Mouse (Mus musculus) gastrocnemius, adult 18-20 months (tissue): ENCODE measurements around the gene Hnrnpab. TPM values are rescaled to one million over a fixed set of nuclear protein-coding genes. Genes with fewer than 3 reads are reported as not detected.

Experiments
- DNase-seq: peaks from one replicate; pipeline ENCODE4 v3.0.0; 2021; ENCODE audit warnings: low spot score
- total RNA-seq, 2 experiments: library from RNA; stranded (reverse); gene quantifications; 2 replicates each; pipeline ENCODE4 v1.2.3; 2021

Hnrnpab gene
- total RNA-seq, 2 experiments from 2014 or later = 103 to 109 TPM

GRCm38 (mm10) chr11:51577587-51577986 lies 29.1 kb downstream of the Hnrnpab start:
- no peak for DNase-seq

GRCm38 (mm10) chr11:51576454-51576853 lies 30.2 kb downstream of the Hnrnpab start:
- no peak for DNase-seq

DNA sequence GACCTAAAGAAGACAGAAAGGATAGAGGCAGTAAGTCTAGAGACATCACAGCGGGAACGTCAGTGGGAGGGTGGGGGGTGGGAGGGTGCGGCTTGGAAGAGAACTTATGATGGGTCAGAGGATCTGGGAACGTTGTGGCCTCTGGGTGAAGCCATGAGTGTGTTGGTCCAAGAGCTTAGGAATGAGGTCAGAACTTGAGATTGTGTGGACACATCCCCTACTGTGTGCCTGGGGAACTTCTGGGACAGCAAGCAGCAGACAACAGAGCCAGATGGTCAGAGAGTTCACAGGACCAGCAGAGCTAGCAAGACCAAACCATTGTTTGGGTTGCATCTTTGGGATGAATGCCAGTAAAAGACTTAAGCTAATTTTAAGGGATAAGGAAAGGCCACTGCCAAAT lies 37.8 kb downstream of the Hnrnpab start:
- DNase-seq = no peak

DNA sequence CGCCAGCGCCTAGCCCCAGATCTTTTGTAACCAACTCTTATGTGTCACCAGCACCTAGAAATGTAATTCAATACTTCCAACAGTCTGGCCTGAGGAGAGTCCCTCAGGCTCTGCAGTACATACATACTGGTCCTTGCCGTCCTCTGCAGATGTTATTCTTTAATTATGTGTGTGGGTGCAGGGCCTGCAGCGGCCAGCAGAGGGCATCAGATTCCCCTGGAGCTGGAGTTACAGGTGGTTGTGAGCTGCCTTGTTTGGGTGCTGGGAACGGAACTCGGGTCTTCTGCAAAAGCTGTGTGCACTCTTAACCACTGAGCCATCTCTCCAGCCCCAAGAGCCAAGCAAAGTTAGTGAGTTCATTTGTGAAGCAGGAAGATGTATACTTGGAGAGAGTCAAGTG lies 40.7 kb downstream of the Hnrnpab start:
- no peak for DNase-seq

DNA sequence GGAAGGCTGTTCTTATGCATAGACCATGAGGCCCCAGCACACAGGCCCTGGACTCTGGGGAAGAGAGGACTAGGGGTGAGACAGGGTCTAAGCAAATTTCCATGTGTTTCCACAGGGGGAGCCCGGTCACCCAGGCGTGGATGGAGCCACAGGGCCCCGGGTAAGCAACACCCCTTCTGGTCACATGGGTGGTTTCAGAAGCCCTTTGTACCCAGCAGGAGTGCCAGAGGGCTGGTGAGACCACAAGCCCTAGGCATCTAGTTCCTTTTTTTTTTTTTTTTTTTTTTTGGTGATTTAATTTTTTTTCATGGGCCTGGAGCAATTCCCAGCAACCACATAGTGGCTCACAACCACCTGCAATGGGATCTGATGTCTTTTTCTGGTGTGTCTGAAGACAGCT lies 41.6 kb downstream of the Hnrnpab start:
- DNase-seq = no peak

GRCm38 (mm10) chr11:51563276-51563675 lies 43.4 kb downstream of the Hnrnpab start:
- no peak for DNase-seq

- no peak for DNase-seq
Observed at GRCm38 (mm10) chr11:51555066-51555465, 51.6 kb downstream of the Hnrnpab start.

DNA sequence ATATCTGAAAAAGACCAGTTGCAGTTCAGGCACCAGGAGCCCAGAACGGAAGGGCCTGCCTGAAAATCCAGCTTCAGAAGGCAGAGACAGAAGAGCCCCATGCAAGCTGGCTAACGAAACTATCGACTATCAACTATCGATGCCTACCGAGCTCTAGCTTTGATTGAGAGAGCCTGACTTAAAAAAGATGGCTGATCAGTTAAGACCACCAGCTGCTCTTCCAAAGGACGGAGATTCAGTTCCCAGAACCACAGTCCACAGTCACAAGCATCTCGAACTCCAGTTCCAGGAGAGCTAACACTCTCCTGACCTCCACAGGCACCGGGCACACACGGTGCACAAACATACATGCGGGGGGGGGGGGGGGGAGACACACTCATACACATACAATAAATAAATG lies 52.1 kb downstream of the Hnrnpab start:
- DNase-seq = no peak

GRCm38 (mm10) chr11:51552091-51552490 lies 54.6 kb downstream of the Hnrnpab start:
- DNase-seq = no peak

DNA sequence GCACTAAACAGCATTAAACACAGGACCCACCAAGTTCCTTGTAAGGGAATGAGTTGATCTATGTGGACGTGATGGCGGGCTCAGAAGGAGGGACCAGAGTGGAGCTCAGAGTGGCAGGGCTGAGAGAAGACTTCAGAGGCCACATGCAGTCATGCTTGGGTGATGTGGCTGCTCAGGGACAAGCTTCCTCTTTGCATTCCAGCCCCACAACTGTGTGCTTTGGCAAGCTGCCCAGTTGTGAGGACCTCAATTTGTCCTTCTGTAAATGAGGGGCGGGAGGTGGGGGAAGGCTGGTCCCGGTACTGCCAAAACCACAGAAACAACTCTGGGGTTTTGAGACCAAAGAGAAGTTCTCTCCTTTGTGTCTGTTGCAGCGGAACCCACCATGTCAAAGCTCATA lies 55.4 kb downstream of the Hnrnpab start:
- DNase-seq = no peak

Other genes starting within 250 kb of the Hnrnpab start
- gene Phykpl, start 22.1 kb downstream of the Hnrnpab start, total RNA-seq = 10 to 100 TPM; 10.9 to 11.9 TPM
- gene Nhp2, start 12.9 kb upstream of the Hnrnpab start, total RNA-seq = 10 to 100 TPM; 24.2 to 28.1 TPM
- gene Rmnd5b, start 29.0 kb upstream of the Hnrnpab start, total RNA-seq = 10 to 100 TPM; 10.7 to 12.7 TPM
- 1 to 10 TPM; 2.0 to 2.6 TPM for gene N4bp3, start 44.0 kb upstream of the Hnrnpab start, total RNA-seq
- under 1 TPM; 0.09 to 0.14 TPM for gene D930048N14Rik, start 44.1 kb upstream of the Hnrnpab start, total RNA-seq
- 10 to 100 TPM; 40.2 to 46.1 TPM for gene 0610009B22Rik, start 82.0 kb upstream of the Hnrnpab start, total RNA-seq
- 10 to 100 TPM; 32.4 to 42.5 TPM for gene Sec24a, start 156.8 kb upstream of the Hnrnpab start, total RNA-seq
- 100 to 1,000 TPM; 433 to 496 TPM for gene Sar1b, start 156.8 kb upstream of the Hnrnpab start, total RNA-seq